Mouse (Mus musculus) midbrain, embryonic 14.5 days (tissue): ENCODE measurements around the gene Tll2. TPM values are rescaled to one million over a fixed set of nuclear protein-coding genes. Genes with fewer than 3 reads are reported as not detected.

Experiments
- ATAC-seq: fragments of 200-750 bp; cut with Nextera tagmentation; 2 replicates; pipeline ENCODE4 v1.8.0; 2017; ENCODE audit warnings: moderate number of reproducible peaks, moderate library complexity; ENCODE audit not compliant: low FRiP score, low TSS enrichment
- DNase-seq: peaks from one replicate; pipeline ENCODE4 v3.0.0-alpha.2; 2015
- H3K27ac ChIP-seq: fragments of 300-500 bp; sonication (generic); replicated peaks from 2 replicates; pipeline ENCODE4 v1.5.1; 2014; ENCODE audit warnings: mild to moderate bottlenecking, low read depth, low read length, moderate library complexity
- H3K27me3 ChIP-seq: fragments of 300-500 bp; sonication (generic); 2 replicates; pipeline ENCODE4 v1.6.1; 2014; ENCODE audit warnings: low read length, control low read depth, mixed read lengths; ENCODE audit not compliant: control insufficient read depth, insufficient read depth
- H3K36me3 ChIP-seq: fragments of 300-500 bp; sonication (generic); 2 replicates; pipeline ENCODE4 v1.6.1; 2014; ENCODE audit warnings: low read length, control low read depth; ENCODE audit not compliant: control insufficient read depth, insufficient read depth
- H3K4me1 ChIP-seq: fragments of 300-500 bp; sonication (generic); 2 replicates; pipeline ENCODE4 v1.6.1; 2014; ENCODE audit warnings: mild to moderate bottlenecking, antibody characterized with exemption, low read length, control low read depth; ENCODE audit not compliant: control insufficient read depth, insufficient read depth
- H3K4me2 ChIP-seq: fragments of 300-500 bp; sonication (generic); 2 replicates; pipeline ENCODE4 v1.6.1; 2014; ENCODE audit warnings: mild to moderate bottlenecking, low read length, moderate library complexity
- H3K4me3 ChIP-seq: fragments of 300-500 bp; sonication (generic); replicated peaks from 2 replicates; pipeline ENCODE4 v1.5.1; 2014; ENCODE audit warnings: low read depth, low read length
- H3K9ac ChIP-seq: fragments of 300-500 bp; sonication (generic); replicated peaks from 2 replicates; pipeline ENCODE4 v1.6.1; 2014; ENCODE audit warnings: mild to moderate bottlenecking, low read length, moderate library complexity
- H3K9me3 ChIP-seq: fragments of 300-500 bp; sonication (generic); 2 replicates; pipeline ENCODE4 v1.6.1; 2016; ENCODE audit warnings: low read length, control low read depth, mixed read lengths; ENCODE audit not compliant: control insufficient read depth
- WGBS: fragments of 180-500 bp; shearing (Covaris S2); extraction: QIAGEN DNeasy Blood & Tissue Kit; methylation state at CpG from one replicate; pipeline ENCODE4 v1.1.7; 2014; 5-methylcytosine and 5-hydroxymethylcytosine counted together
- polyA plus RNA-seq: library from polyadenylated mRNA; unstranded; fragments of >200 nt; fragmentation: Nextera tagmentation; extraction: Ambion mirVana; gene quantifications from 2 replicates; pipeline ENCODE4 v1.2.1, GENCODE M21; 2014

Tll2 gene
- polyA plus RNA-seq, 1 experiment from 2014 or later, result 1.8 TPM

- H3K9me3 ChIP-seq, result no peaks in the 10 kb centered on the region
- 0 out of 2 replicates have a peak, but pooled peaks cover 4% of the 10 kb centered on the region for H3K36me3 ChIP-seq
- WGBS, result under 1% methylated on average over 46 of the region's 46 CpGs
- H3K4me2 ChIP-seq, result peak overlapping the region; percentile 94
- peaks cover 65% of the 10 kb centered on the region for H3K27me3 ChIP-seq
- peak overlapping the region; percentile 45; the same call in 1 of the 2 replicates for H3K9ac ChIP-seq
- ATAC-seq, result peak; percentile 46; the same call in 1 of the 2 replicates
- DNase-seq, result peak; percentile 53
- H3K27ac ChIP-seq, result no peak overlapping the region
- H3K4me3 ChIP-seq, result peak overlapping the region; percentile 42
- peaks cover 20% of the 10 kb centered on the region for H3K4me1 ChIP-seq
Measured at GRCm38 (mm10) chr19:41206041-41206810, 409 bp downstream of the Tll2 start.

- Histone ChIP-seq H3K4me2 (no peak overlapping the region), H3K27me3 (peaks cover 63% of the 10 kb centered on the region), H3K4me3 (no peak overlapping the region), H3K9me3 (no peaks in the 10 kb centered on the region), H3K9ac (no peak overlapping the region), H3K27ac (no peak overlapping the region), H3K4me1 (peaks cover 20% of the 10 kb centered on the region), H3K36me3 (no peaks in the 10 kb centered on the region)
- ATAC-seq (no peak), DNase-seq (peak; percentile 46)
- 62% methylated on average over 11 of the region's 11 CpGs for WGBS
Measured at GRCm38 (mm10) chr19:41204159-41205081, 2.2 kb downstream of the Tll2 start.

- DNase-seq, result no peak
Measured at GRCm38 (mm10) chr19:41197606-41198005, 9.0 kb downstream of the Tll2 start.

GRCm38 (mm10) chr19:41193379-41193778, 13.3 kb downstream of the Tll2 start:
- no peak overlapping the region for H3K9ac ChIP-seq
- no peak overlapping the region for H3K27ac ChIP-seq
- peaks cover 38% of the 10 kb centered on the region for H3K27me3 ChIP-seq
- H3K4me1 ChIP-seq, result peaks cover 16% of the 10 kb centered on the region
- H3K9me3 ChIP-seq, result no peaks in the 10 kb centered on the region
- ATAC-seq (no peak), DNase-seq (no peak)
- 77% methylated on average over 1 of the region's 1 CpGs for WGBS
- H3K4me3 ChIP-seq, result no peak overlapping the region
- no peaks in the 10 kb centered on the region for H3K36me3 ChIP-seq
- no peak overlapping the region for H3K4me2 ChIP-seq

More at GRCm38 (mm10) chr19:41197606-41198005, 9.0 kb downstream of the Tll2 start:
- H3K27me3 ChIP-seq, result peaks cover 38% of the 10 kb centered on the region
- H3K4me1 ChIP-seq, result no peaks in the 10 kb centered on the region
- H3K9me3 ChIP-seq, result no peaks in the 10 kb centered on the region
- 88% methylated on average over 12 of the region's 12 CpGs for WGBS
- H3K27ac ChIP-seq, result no peak overlapping the region
- no peak overlapping the region for H3K4me2 ChIP-seq
- no peak for ATAC-seq
- no peak overlapping the region for H3K4me3 ChIP-seq
- H3K9ac ChIP-seq, result no peak overlapping the region
- H3K36me3 ChIP-seq, result no peaks in the 10 kb centered on the region

- H3K27ac ChIP-seq, result no peak overlapping the region
- 84% methylated on average over 4 of the region's 4 CpGs for WGBS
- H3K4me3 ChIP-seq, result no peak overlapping the region
- H3K27me3 ChIP-seq, result peaks cover 40% of the 10 kb centered on the region
- H3K9ac ChIP-seq, result no peak overlapping the region
- no peak overlapping the region for H3K4me2 ChIP-seq
- H3K4me1 ChIP-seq, result peaks cover 16% of the 10 kb centered on the region
- H3K9me3 ChIP-seq, result no peaks in the 10 kb centered on the region
- DNase-seq, result no peak
- H3K36me3 ChIP-seq, result no peaks in the 10 kb centered on the region
- ATAC-seq, result no peak
Measured at GRCm38 (mm10) chr19:41192953-41193352, 13.7 kb downstream of the Tll2 start.

- ATAC-seq (no peak), DNase-seq (no peak)
- H3K27ac ChIP-seq, result no peak overlapping the region
- peaks cover 46% of the 10 kb centered on the region for H3K27me3 ChIP-seq
- H3K4me1 ChIP-seq, result peaks cover 16% of the 10 kb centered on the region
- no peaks in the 10 kb centered on the region for H3K9me3 ChIP-seq
- H3K4me2 ChIP-seq, result no peak overlapping the region
- no peak overlapping the region for H3K4me3 ChIP-seq
- 78% methylated on average over 9 of the region's 9 CpGs for WGBS
- H3K36me3 ChIP-seq, result no peaks in the 10 kb centered on the region
- H3K9ac ChIP-seq, result no peak overlapping the region
Measured at GRCm38 (mm10) chr19:41191724-41192123, 14.9 kb downstream of the Tll2 start.

- peaks cover 16% of the 10 kb centered on the region for H3K4me1 ChIP-seq
- H3K27ac ChIP-seq, result no peak overlapping the region
- no peak overlapping the region for H3K4me2 ChIP-seq
- 17% methylated on average over 6 of the region's 6 CpGs for WGBS
- no peak overlapping the region for H3K4me3 ChIP-seq
- H3K9ac ChIP-seq, result no peak overlapping the region
- ATAC-seq (peak; percentile 50; the same call in 1 of the 2 replicates), DNase-seq (peak; percentile 40)
- no peaks in the 10 kb centered on the region for H3K36me3 ChIP-seq
- H3K9me3 ChIP-seq, result no peaks in the 10 kb centered on the region
- peaks cover 46% of the 10 kb centered on the region for H3K27me3 ChIP-seq
Measured at GRCm38 (mm10) chr19:41190876-41191434, 15.7 kb downstream of the Tll2 start.

GRCm38 (mm10) chr19:41177331-41177730, 29.3 kb downstream of the Tll2 start:
- H3K4me3 ChIP-seq, result no peak overlapping the region
- H3K36me3 ChIP-seq, result no peaks in the 10 kb centered on the region
- WGBS, result 7% methylated on average over 6 of the region's 6 CpGs
- DNase-seq (peak; percentile 75), ATAC-seq (peak; percentile 40; the same call in 1 of the 2 replicates)
- no peak overlapping the region for H3K27ac ChIP-seq
- H3K9ac ChIP-seq, result 0 out of 2 replicates have a peak overlapping the region, but pooled peaks have one; percentile 3
- no peak overlapping the region for H3K4me2 ChIP-seq
- H3K4me1 ChIP-seq, result peaks cover 14% of the 10 kb centered on the region
- H3K9me3 ChIP-seq, result no peaks in the 10 kb centered on the region
- peaks cover 80% of the 10 kb centered on the region for H3K27me3 ChIP-seq
